Mouse (Mus musculus) bone marrow, adult 2 months (tissue): ENCODE data around the gene Gm5447.

Experiments
- CTCF ChIP-seq: fragments of 200-500 bp; IDR thresholded peaks from 2 replicates; pipeline ENCODE4 v1.5.1; 2011; ENCODE audit warnings: low read length, control low read depth; ENCODE audit not compliant: control insufficient read depth, insufficient read depth
- POLR2A ChIP-seq: fragments of 200-500 bp; IDR thresholded peaks from 2 replicates; pipeline ENCODE4 v1.6.1; 2011; ENCODE audit warnings: low read depth, mild to moderate bottlenecking, control low read depth, low read length, borderline replicate concordance; ENCODE audit not compliant: control insufficient read depth

- TF ChIP-seq CTCF, result no peak
- no peak for TF ChIP-seq POLR2A
Observed at GRCm38 (mm10) chr13:30999799-31000198, 25.8 kb downstream of the Gm5447 start.
